Mouse (Mus musculus): ENCODE results near the gene Slc30a2. TPM values are rescaled to one million over a fixed set of nuclear protein-coding genes. Genes with fewer than 3 reads are reported as not detected.

Slc30a2 gene
- polyA plus RNA-seq, 1 experiment: 0.20 TPM

GRCm38 (mm10) chr4:134362586-134362985, 19.6 kb downstream of the Slc30a2 start:
- TF ChIP-seq CTCF (IDR thresholded peaks at IDR 0.05; ENCODE audit: borderline replicate concordance, insufficient read depth, low read depth, low read length): no peak
- TF ChIP-seq POLR2A (IDR thresholded peaks at IDR 0.05; ENCODE audit: borderline replicate concordance, insufficient read depth, low read length): no peak
- no peaks in the 10 kb centered on the region for H3K4me1 ChIP-seq (ENCODE audit: control insufficient read depth, insufficient read depth, low read length)
- WGBS: 20% methylated on average over 9 of the region's 9 CpGs

GRCm38 (mm10) chr4:134365280-134365679, 22.3 kb downstream of the Slc30a2 start:
- DNase-seq: no peak
- no peak overlapping the region for H3K27ac ChIP-seq (ENCODE audit: insufficient read depth, low read length)
- 41% methylated on average over 5 of the region's 5 CpGs for WGBS
- H3K4me3 ChIP-seq (replicated peaks; ENCODE audit: insufficient read depth, low read depth, low read length): no peak overlapping the region
- no peak for TF ChIP-seq POLR2A (IDR thresholded peaks at IDR 0.05; ENCODE audit: borderline replicate concordance, insufficient read depth, low read length)
- TF ChIP-seq CTCF (IDR thresholded peaks at IDR 0.05; ENCODE audit: borderline replicate concordance, insufficient read depth, low read depth, low read length): no peak
- H3K4me1 ChIP-seq (ENCODE audit: control insufficient read depth, insufficient read depth, low read length): no peaks in the 10 kb centered on the region
- no peaks in the 10 kb centered on the region for H3K27me3 ChIP-seq (ENCODE audit: control insufficient read depth, insufficient read depth, low read length)

More at GRCm38 (mm10) chr4:134362586-134362985, 19.6 kb downstream of the Slc30a2 start:
- H3K27ac ChIP-seq (ENCODE audit: insufficient read depth, low read length): no peak overlapping the region
- no peak overlapping the region for H3K4me3 ChIP-seq (replicated peaks; ENCODE audit: insufficient read depth, low read depth, low read length)
- no peaks in the 10 kb centered on the region for H3K27me3 ChIP-seq (ENCODE audit: control insufficient read depth, insufficient read depth, low read length)
- DNase-seq: no peak

GRCm38 (mm10) chr4:134370649-134371221, 27.8 kb downstream of the Slc30a2 start:
- Histone ChIP-seq H3K4me1 (ENCODE audit: control insufficient read depth, insufficient read depth, low read length) (peaks cover 5% of the 10 kb centered on the region; the same call in 1 of the 2 replicates), H3K27ac (ENCODE audit: insufficient read depth, low read length) (no peak overlapping the region), H3K27me3 (ENCODE audit: control insufficient read depth, insufficient read depth, low read length) (no peaks in the 10 kb centered on the region), H3K4me3 (replicated peaks; ENCODE audit: insufficient read depth, low read depth, low read length) (peak overlapping the region; percentile 66)
- no peak for TF ChIP-seq POLR2A (IDR thresholded peaks at IDR 0.05; ENCODE audit: borderline replicate concordance, insufficient read depth, low read length)
- no peak for TF ChIP-seq CTCF (IDR thresholded peaks at IDR 0.05; ENCODE audit: borderline replicate concordance, insufficient read depth, low read depth, low read length)
- DNase-seq: peak in 1 of 2 experiments; percentile 30
- WGBS: 4% methylated on average over 18 of the region's 18 CpGs

- Histone ChIP-seq H3K27me3 (ENCODE audit: control insufficient read depth, insufficient read depth, low read length) (no peaks in the 10 kb centered on the region), H3K4me3 (replicated peaks; ENCODE audit: insufficient read depth, low read depth, low read length) (peak overlapping the region; percentile 66), H3K4me1 (ENCODE audit: control insufficient read depth, insufficient read depth, low read length) (peaks cover 5% of the 10 kb centered on the region; the same call in 1 of the 2 replicates), H3K27ac (ENCODE audit: insufficient read depth, low read length) (no peak overlapping the region)
- WGBS: 0% methylated on average over 17 of the region's 17 CpGs
- peak; percentile 33 to 54 for DNase-seq
- TF ChIP-seq CTCF (IDR thresholded peaks at IDR 0.05; ENCODE audit: borderline replicate concordance, insufficient read depth, low read depth, low read length) (no peak), POLR2A (IDR thresholded peaks at IDR 0.05; ENCODE audit: borderline replicate concordance, insufficient read depth, low read length) (no peak)
Observed at GRCm38 (mm10) chr4:134371316-134371855, 28.4 kb downstream of the Slc30a2 start.

GRCm38 (mm10) chr4:134372294-134372747, 29.3 kb downstream of the Slc30a2 start:
- DNase-seq: peak; percentile 86 to 88
- no peak overlapping the region for H3K27ac ChIP-seq (ENCODE audit: insufficient read depth, low read length)
- under 1% methylated on average over 16 of the region's 16 CpGs for WGBS
- H3K4me3 ChIP-seq (replicated peaks; ENCODE audit: insufficient read depth, low read depth, low read length): peak overlapping the region; percentile 66
- H3K27me3 ChIP-seq (ENCODE audit: control insufficient read depth, insufficient read depth, low read length): no peaks in the 10 kb centered on the region
- H3K4me1 ChIP-seq (ENCODE audit: control insufficient read depth, insufficient read depth, low read length): peaks cover 5% of the 10 kb centered on the region; the same call in 1 of the 2 replicates
- TF ChIP-seq POLR2A (IDR thresholded peaks at IDR 0.05; ENCODE audit: borderline replicate concordance, insufficient read depth, low read length) (peak; percentile 24; the same call in 1 of the 2 replicates), CTCF (IDR thresholded peaks at IDR 0.05; ENCODE audit: borderline replicate concordance, insufficient read depth, low read depth, low read length) (no peak)

GRCm38 (mm10) chr4:134373295-134373694, 30.3 kb downstream of the Slc30a2 start:
- Histone ChIP-seq H3K27ac (ENCODE audit: insufficient read depth, low read length) (no peak overlapping the region), H3K4me3 (replicated peaks; ENCODE audit: insufficient read depth, low read depth, low read length) (no peak overlapping the region), H3K4me1 (ENCODE audit: control insufficient read depth, insufficient read depth, low read length) (peaks cover 5% of the 10 kb centered on the region; the same call in 1 of the 2 replicates), H3K27me3 (ENCODE audit: control insufficient read depth, insufficient read depth, low read length) (no peaks in the 10 kb centered on the region)
- TF ChIP-seq POLR2A (IDR thresholded peaks at IDR 0.05; ENCODE audit: borderline replicate concordance, insufficient read depth, low read length): no peak
- TF ChIP-seq CTCF (IDR thresholded peaks at IDR 0.05; ENCODE audit: borderline replicate concordance, insufficient read depth, low read depth, low read length): no peak
- no peak for DNase-seq
- 66% methylated on average over 8 of the region's 8 CpGs for WGBS

GRCm38 (mm10) chr4:134374306-134374705, 31.3 kb downstream of the Slc30a2 start:
- no peak for DNase-seq
- no peak overlapping the region for H3K4me3 ChIP-seq (replicated peaks; ENCODE audit: insufficient read depth, low read depth, low read length)
- 61% methylated on average over 1 of the region's 1 CpGs for WGBS
- no peak overlapping the region for H3K27ac ChIP-seq (ENCODE audit: insufficient read depth, low read length)
- H3K4me1 ChIP-seq (ENCODE audit: control insufficient read depth, insufficient read depth, low read length): peaks cover 5% of the 10 kb centered on the region; the same call in 1 of the 2 replicates
- no peaks in the 10 kb centered on the region for H3K27me3 ChIP-seq (ENCODE audit: control insufficient read depth, insufficient read depth, low read length)
- no peak for TF ChIP-seq POLR2A (IDR thresholded peaks at IDR 0.05; ENCODE audit: borderline replicate concordance, insufficient read depth, low read length)

GRCm38 (mm10) chr4:134378089-134378615, 35.2 kb downstream of the Slc30a2 start:
- 49% methylated on average over 10 of the region's 10 CpGs for WGBS
- no peaks in the 10 kb centered on the region for H3K27me3 ChIP-seq (ENCODE audit: control insufficient read depth, insufficient read depth, low read length)
- H3K27ac ChIP-seq (ENCODE audit: insufficient read depth, low read length): no peak overlapping the region
- TF ChIP-seq CTCF (IDR thresholded peaks at IDR 0.05; ENCODE audit: borderline replicate concordance, insufficient read depth, low read depth, low read length) (no peak), POLR2A (IDR thresholded peaks at IDR 0.05; ENCODE audit: borderline replicate concordance, insufficient read depth, low read length) (no peak)
- no peak for DNase-seq
- H3K4me1 ChIP-seq (ENCODE audit: control insufficient read depth, insufficient read depth, low read length): no peaks in the 10 kb centered on the region
- no peak overlapping the region for H3K4me3 ChIP-seq (replicated peaks; ENCODE audit: insufficient read depth, low read depth, low read length)

All from cerebellum, adult 2 months (tissue).